Mouse (Mus musculus): ENCODE measurements at regions not wholly inside any gene's neighbourhood (a gene's known extent, or its start where the extent isn't known, plus 50 kb on each side); places are given as distances from the start of the nearest gene placed in this dataset.
"Not testable (repeated sequence)": the region's sequence is repeated elsewhere in the genome, so short reads cannot be mapped to it uniquely, and the experiment has no call there.

- no peak for TF ChIP-seq MAFK (IDR thresholded peaks at IDR 0.05; ENCODE audit: insufficient read depth, low read depth, low read length)
- no peak for TF ChIP-seq CHD2 (IDR thresholded peaks at IDR 0.05; ENCODE audit: low read depth, low read length)
- TF ChIP-seq HCFC1 (IDR thresholded peaks at IDR 0.05; ENCODE audit: borderline replicate concordance, insufficient read depth, low read length), result no peak
- Histone ChIP-seq H3K36me3 (ENCODE audit: control insufficient read depth, insufficient read depth, low read length, poor library complexity, severe bottlenecking) (no peaks in the 10 kb centered on the region), H3K4me3 (ENCODE audit: insufficient read depth in 1 of 2, low read depth in 1 of 2, low read length in 2 of 2, poor library complexity in 1 of 2, severe bottlenecking in 1 of 2) (no peak overlapping the region), H3K4me1 (ENCODE audit: control insufficient read depth in 2 of 2, insufficient read depth in 2 of 2, low read length in 2 of 2, poor library complexity in 1 of 2) (no peaks in the 10 kb centered on the region), H3K27ac (ENCODE audit: insufficient read depth, low read depth, low read length, poor library complexity, severe bottlenecking) (no peak overlapping the region), H3K9me3 (ENCODE audit: control insufficient read depth, insufficient read depth, low read depth, low read length) (no peaks in the 10 kb centered on the region), H3K9ac (ENCODE audit: insufficient read depth, low read depth, low read length, poor library complexity, severe bottlenecking) (no peak overlapping the region)
- DNase-seq (ENCODE audit: low read depth, low spot score), result no peak
- in situ Hi-C loops (cut with MboI; ENCODE audit: low sequenced_read_pairs in 2 of 2, unreplicated experiment in 2 of 2), result no loop called here
Observed at GRCm38 (mm10) chr9:76407549-76407948, 83.9 kb upstream of the Hcrtr2 start.

- DNase-seq (ENCODE audit: low read depth, low spot score), result peak; percentile 25
- H3K9me3 ChIP-seq (ENCODE audit: control insufficient read depth, insufficient read depth, low read depth, low read length); in situ Hi-C loops (cut with MboI; ENCODE audit: low sequenced_read_pairs in 2 of 2, unreplicated experiment in 2 of 2); H3K9ac ChIP-seq (ENCODE audit: insufficient read depth, low read depth, low read length, poor library complexity, severe bottlenecking); H3K4me3 ChIP-seq (ENCODE audit: insufficient read depth in 1 of 2, low read depth in 1 of 2, low read length in 2 of 2, poor library complexity in 1 of 2, severe bottlenecking in 1 of 2); H3K4me1 ChIP-seq (ENCODE audit: control insufficient read depth in 2 of 2, insufficient read depth in 2 of 2, low read length in 2 of 2, poor library complexity in 1 of 2); H3K36me3 ChIP-seq (ENCODE audit: control insufficient read depth, insufficient read depth, low read length, poor library complexity, severe bottlenecking): not testable (repeated sequence)
- H3K27ac ChIP-seq (ENCODE audit: insufficient read depth, low read depth, low read length, poor library complexity, severe bottlenecking), result peak overlapping the region; percentile 61
Observed at GRCm38 (mm10) chr9:76401897-76402670, 78.4 kb upstream of the Hcrtr2 start.

- TF ChIP-seq HCFC1 (IDR thresholded peaks at IDR 0.05; ENCODE audit: borderline replicate concordance, insufficient read depth, low read length) (no peak), MAFK (IDR thresholded peaks at IDR 0.05; ENCODE audit: insufficient read depth, low read depth, low read length) (no peak), ZC3H11A (IDR thresholded peaks at IDR 0.05; ENCODE audit: borderline replicate concordance, low read depth, low read length) (no peak), CHD2 (IDR thresholded peaks at IDR 0.05; ENCODE audit: low read depth, low read length) (no peak), ZNF384 (IDR thresholded peaks at IDR 0.05; ENCODE audit: low read depth, low read length) (no peak)
- in situ Hi-C loops (cut with MboI; ENCODE audit: low sequenced_read_pairs in 2 of 2, unreplicated experiment in 2 of 2), result no loop called here
- DNase-seq (ENCODE audit: low read depth, low spot score), result no peak
- Histone ChIP-seq H3K9ac (ENCODE audit: insufficient read depth, low read depth, low read length, poor library complexity, severe bottlenecking) (no peak overlapping the region), H3K27ac (ENCODE audit: insufficient read depth, low read depth, low read length, poor library complexity, severe bottlenecking) (no peak overlapping the region), H3K4me3 (ENCODE audit: insufficient read depth in 1 of 2, low read depth in 1 of 2, low read length in 2 of 2, poor library complexity in 1 of 2, severe bottlenecking in 1 of 2) (no peak overlapping the region), H3K9me3 (ENCODE audit: control insufficient read depth, insufficient read depth, low read depth, low read length) (no peaks in the 10 kb centered on the region), H3K36me3 (ENCODE audit: control insufficient read depth, insufficient read depth, low read length, poor library complexity, severe bottlenecking) (no peaks in the 10 kb centered on the region), H3K4me1 (ENCODE audit: control insufficient read depth in 2 of 2, insufficient read depth in 2 of 2, low read length in 2 of 2, poor library complexity in 1 of 2) (0 out of 4 replicates have a peak, but pooled peaks cover 2 to 3% of the 10 kb centered on the region in 2 experiments)
Observed at GRCm38 (mm10) chr9:76400900-76401299, 77.2 kb upstream of the Hcrtr2 start.

GRCm38 (mm10) chr9:76393763-76394162, 70.1 kb upstream of the Hcrtr2 start:
- in situ Hi-C loops (cut with MboI; ENCODE audit: low sequenced_read_pairs in 2 of 2, unreplicated experiment in 2 of 2), result no loop called here
- no peak for DNase-seq (ENCODE audit: low read depth, low spot score)
- H3K9me3 ChIP-seq (ENCODE audit: control insufficient read depth, insufficient read depth, low read depth, low read length), result no peaks in the 10 kb centered on the region

GRCm38 (mm10) chr9:76390839-76391238, 67.2 kb upstream of the Hcrtr2 start:
- Histone ChIP-seq H3K36me3 (ENCODE audit: control insufficient read depth, insufficient read depth, low read length, poor library complexity, severe bottlenecking) (no peaks in the 10 kb centered on the region), H3K4me1 (ENCODE audit: control insufficient read depth in 2 of 2, insufficient read depth in 2 of 2, low read length in 2 of 2, poor library complexity in 1 of 2) (no peaks in the 10 kb centered on the region), H3K4me3 (ENCODE audit: insufficient read depth in 1 of 2, low read depth in 1 of 2, low read length in 2 of 2, poor library complexity in 1 of 2, severe bottlenecking in 1 of 2) (no peak overlapping the region), H3K9ac (ENCODE audit: insufficient read depth, low read depth, low read length, poor library complexity, severe bottlenecking) (no peak overlapping the region), H3K9me3 (ENCODE audit: control insufficient read depth, insufficient read depth, low read depth, low read length) (no peaks in the 10 kb centered on the region), H3K27ac (ENCODE audit: insufficient read depth, low read depth, low read length, poor library complexity, severe bottlenecking) (no peak overlapping the region)
- TF ChIP-seq HCFC1 (IDR thresholded peaks at IDR 0.05; ENCODE audit: borderline replicate concordance, insufficient read depth, low read length) (no peak), ZC3H11A (IDR thresholded peaks at IDR 0.05; ENCODE audit: borderline replicate concordance, low read depth, low read length) (peak; percentile 67; the same call in 1 of the 2 replicates)
- in situ Hi-C loops (cut with MboI; ENCODE audit: low sequenced_read_pairs in 2 of 2, unreplicated experiment in 2 of 2), result no loop called here
- DNase-seq (ENCODE audit: low read depth, low spot score), result peak; percentile 51

More at GRCm38 (mm10) chr9:76393763-76394162, 70.1 kb upstream of the Hcrtr2 start:
- no peak overlapping the region for H3K27ac ChIP-seq (ENCODE audit: insufficient read depth, low read depth, low read length, poor library complexity, severe bottlenecking)
- TF ChIP-seq MAFK (IDR thresholded peaks at IDR 0.05; ENCODE audit: insufficient read depth, low read depth, low read length), result no peak
- TF ChIP-seq CHD2 (IDR thresholded peaks at IDR 0.05; ENCODE audit: low read depth, low read length), result no peak
- no peak for TF ChIP-seq HCFC1 (IDR thresholded peaks at IDR 0.05; ENCODE audit: borderline replicate concordance, insufficient read depth, low read length)
- TF ChIP-seq ZC3H11A (IDR thresholded peaks at IDR 0.05; ENCODE audit: borderline replicate concordance, low read depth, low read length), result no peak
- no peak for TF ChIP-seq ZNF384 (IDR thresholded peaks at IDR 0.05; ENCODE audit: low read depth, low read length)
- no peak overlapping the region for H3K4me3 ChIP-seq (ENCODE audit: insufficient read depth in 1 of 2, low read depth in 1 of 2, low read length in 2 of 2, poor library complexity in 1 of 2, severe bottlenecking in 1 of 2)
- no peaks in the 10 kb centered on the region for H3K4me1 ChIP-seq (ENCODE audit: control insufficient read depth in 2 of 2, insufficient read depth in 2 of 2, low read length in 2 of 2, poor library complexity in 1 of 2)
- no peaks in the 10 kb centered on the region for H3K36me3 ChIP-seq (ENCODE audit: control insufficient read depth, insufficient read depth, low read length, poor library complexity, severe bottlenecking)
- no peak overlapping the region for H3K9ac ChIP-seq (ENCODE audit: insufficient read depth, low read depth, low read length, poor library complexity, severe bottlenecking)
